Mouse (Mus musculus) lung, adult 2 months (tissue): ENCODE data around the gene Gm17455.

ENCODE experiments used
- CTCF ChIP-seq: fragments of 200-500 bp; IDR thresholded peaks from 2 replicates; pipeline ENCODE4 v1.5.1; 2011; ENCODE audit warnings: mild to moderate bottlenecking, low read length, control low read depth; ENCODE audit not compliant: insufficient read depth
- POLR2A ChIP-seq: fragments of 200-500 bp; IDR thresholded peaks from 2 replicates; pipeline ENCODE4 v1.6.1; 2011; ENCODE audit warnings: low read depth, mild to moderate bottlenecking, control low read depth, low read length, borderline replicate concordance; ENCODE audit errors: extremely low read depth

GRCm38 (mm10) chr10:60411794-60412193 is 12.3 kb downstream of the Gm17455 start:
- TF ChIP-seq CTCF: peak; percentile 44; the same call in 1 of the 2 replicates
- TF ChIP-seq POLR2A: no peak
